Mouse (Mus musculus) liver, embryonic 11.5 days (tissue): ENCODE measurements around the gene P2rx2. TPM values are rescaled to one million over a fixed set of nuclear protein-coding genes. Genes with fewer than 3 reads are reported as not detected.

Source experiments
- ATAC-seq: fragments of 200-750 bp; cut with Nextera tagmentation; replicated peaks from 2 replicates; pipeline ENCODE4 v1.8.0; 2017; ENCODE audit warnings: moderate number of reproducible peaks, mild to moderate bottlenecking, moderate TSS enrichment, moderate library complexity; ENCODE audit not compliant: low FRiP score
- DNase-seq: peaks from one replicate; pipeline ENCODE4 v3.0.0-alpha.2; 2017; ENCODE audit warnings: low spot score
- H3K27ac ChIP-seq: fragments of 300-500 bp; sonication (generic); 2 replicates; pipeline ENCODE4 v1.5.1; 2014; ENCODE audit warnings: mild to moderate bottlenecking, low read depth, low read length, control low read depth
- H3K27me3 ChIP-seq: fragments of 300-500 bp; sonication (generic); replicated peaks from 2 replicates; pipeline ENCODE4 v1.6.1; 2014; ENCODE audit warnings: low read length, mixed read lengths; ENCODE audit not compliant: control insufficient read depth, insufficient read depth
- H3K36me3 ChIP-seq: fragments of 300-500 bp; sonication (generic); 2 replicates; pipeline ENCODE4 v1.6.1; 2014; ENCODE audit warnings: mild to moderate bottlenecking, low read length, moderate library complexity, mixed read lengths; ENCODE audit not compliant: control insufficient read depth, insufficient read depth
- H3K4me1 ChIP-seq: fragments of 300-500 bp; sonication (generic); replicated peaks from 2 replicates; pipeline ENCODE4 v1.6.1; 2014; ENCODE audit warnings: low read length, mixed read lengths; ENCODE audit not compliant: control insufficient read depth, insufficient read depth
- H3K4me2 ChIP-seq: fragments of 300-500 bp; sonication (generic); 2 replicates; pipeline ENCODE4 v1.6.1; 2014; ENCODE audit warnings: mild to moderate bottlenecking, control low read depth, moderate library complexity
- H3K4me3 ChIP-seq: fragments of 300-500 bp; sonication (generic); 2 replicates; pipeline ENCODE4 v1.5.1; 2014; ENCODE audit warnings: low read depth, low read length, control low read depth
- H3K9ac ChIP-seq: fragments of 300-500 bp; sonication (generic); 2 replicates; pipeline ENCODE4 v1.6.1; 2014; ENCODE audit warnings: low read depth, low read length, control low read depth
- H3K9me3 ChIP-seq: fragments of 300-500 bp; sonication (generic); 2 replicates; pipeline ENCODE4 v1.6.1; 2016; ENCODE audit warnings: low read length, inconsistent platforms, mixed read lengths; ENCODE audit not compliant: control insufficient read depth
- WGBS: fragments of 180-500 bp; shearing (Covaris S2); extraction: QIAGEN DNeasy Blood & Tissue Kit; methylation state at CpG from one replicate; pipeline ENCODE4 v1.1.7; 2014; 5-methylcytosine and 5-hydroxymethylcytosine counted together
- polyA plus RNA-seq: library from polyadenylated mRNA; unstranded; fragments of >200 nt; fragmentation: Nextera tagmentation; extraction: Ambion mirVana; gene quantifications from 2 replicates; pipeline ENCODE4 v1.2.1, GENCODE M21; 2014

Gene P2rx2
- polyA plus RNA-seq: 0.14 and 0.29 TPM in 2 replicates

GRCm38 (mm10) chr5:110342648-110343284 lies at the start of gene P2rx2:
TSS of gene P2rx2 (minus strand) at chr5:110343212.
- Histone ChIP-seq H3K9me3 (no peaks in the 10 kb centered on the region), H3K9ac (no peak within 1 kb of the TSS), H3K27ac (no peak within 1 kb of the TSS), H3K4me3 (peak within 1 kb of the TSS; percentile 45), H3K36me3 (no peaks in the 10 kb centered on the region), H3K4me2 (peak within 1 kb of the TSS; percentile 69), H3K27me3 (peaks cover 35% of the 10 kb centered on the region), H3K4me1 (peaks cover 4% of the 10 kb centered on the region; the same call in 1 of the 2 replicates)
- ATAC-seq (peak; percentile 38; the same call in 1 of the 2 replicates), DNase-seq (peak; percentile 54)
- 2% methylated on average over 43 of the region's 43 CpGs for WGBS

- Histone ChIP-seq H3K27me3 (peaks cover 2% of the 10 kb centered on the region; the same call in 1 of the 2 replicates), H3K4me2 (no peak overlapping the region), H3K4me3 (no peak overlapping the region), H3K9ac (no peak overlapping the region), H3K27ac (no peak overlapping the region), H3K36me3 (no peaks in the 10 kb centered on the region), H3K9me3 (no peaks in the 10 kb centered on the region), H3K4me1 (no peaks in the 10 kb centered on the region; the same call in 1 of the 2 replicates)
- no peak for DNase-seq
- no peak for ATAC-seq
- WGBS: 84% methylated on average over 5 of the region's 5 CpGs
Observed at GRCm38 (mm10) chr5:110392727-110393126, 49.7 kb upstream of the P2rx2 start.

GRCm38 (mm10) chr5:110390631-110391030 lies 47.6 kb upstream of the P2rx2 start:
- no peaks in the 10 kb centered on the region; the same call in 1 of the 2 replicates for H3K4me1 ChIP-seq
- 78% methylated on average over 4 of the region's 4 CpGs for WGBS
- no peaks in the 10 kb centered on the region for H3K36me3 ChIP-seq
- no peaks in the 10 kb centered on the region for H3K9me3 ChIP-seq
- no peak for DNase-seq
- H3K4me3 ChIP-seq: no peak overlapping the region
- peaks cover 17% of the 10 kb centered on the region for H3K27me3 ChIP-seq
- H3K9ac ChIP-seq: no peak overlapping the region
- no peak overlapping the region for H3K4me2 ChIP-seq
- H3K27ac ChIP-seq: no peak overlapping the region
- no peak for ATAC-seq

GRCm38 (mm10) chr5:110387332-110387731 lies 44.3 kb upstream of the P2rx2 start:
- H3K36me3 ChIP-seq: no peaks in the 10 kb centered on the region
- H3K9ac ChIP-seq: 0 out of 2 replicates have a peak overlapping the region, but pooled peaks have one; percentile 17
- H3K27ac ChIP-seq: no peak overlapping the region
- ATAC-seq (no peak), DNase-seq (no peak)
- peaks cover 22% of the 10 kb centered on the region for H3K27me3 ChIP-seq
- peak overlapping the region; percentile 82 for H3K4me2 ChIP-seq
- H3K9me3 ChIP-seq: no peaks in the 10 kb centered on the region
- H3K4me1 ChIP-seq: no peaks in the 10 kb centered on the region
- peak overlapping the region; percentile 60 for H3K4me3 ChIP-seq
- WGBS: 28% methylated on average over 8 of the region's 8 CpGs

GRCm38 (mm10) chr5:110386371-110387330 lies 43.6 kb upstream of the P2rx2 start:
- Histone ChIP-seq H3K36me3 (no peaks in the 10 kb centered on the region), H3K9ac (peak overlapping the region; percentile 46; the same call in 1 of the 2 replicates), H3K27ac (no peak overlapping the region), H3K9me3 (no peaks in the 10 kb centered on the region), H3K4me1 (no peaks in the 10 kb centered on the region), H3K27me3 (peaks cover 22% of the 10 kb centered on the region), H3K4me2 (peak overlapping the region; percentile 82), H3K4me3 (peak overlapping the region; percentile 60)
- ATAC-seq (peak; percentile 80), DNase-seq (peak; percentile 75)
- 3% methylated on average over 90 of the region's 90 CpGs for WGBS

GRCm38 (mm10) chr5:110385263-110385662 lies 42.3 kb upstream of the P2rx2 start:
- H3K4me1 ChIP-seq: no peaks in the 10 kb centered on the region
- peaks cover 22% of the 10 kb centered on the region for H3K27me3 ChIP-seq
- H3K9me3 ChIP-seq: no peaks in the 10 kb centered on the region
- H3K4me2 ChIP-seq: no peak overlapping the region
- no peaks in the 10 kb centered on the region for H3K36me3 ChIP-seq
- no peak overlapping the region for H3K27ac ChIP-seq
- ATAC-seq (no peak), DNase-seq (no peak)
- WGBS: 54% methylated on average over 4 of the region's 4 CpGs
- no peak overlapping the region for H3K9ac ChIP-seq
- no peak overlapping the region for H3K4me3 ChIP-seq

GRCm38 (mm10) chr5:110384491-110384890 lies 41.5 kb upstream of the P2rx2 start:
- H3K4me3 ChIP-seq: no peak overlapping the region
- H3K27ac ChIP-seq: no peak overlapping the region
- 83% methylated on average over 6 of the region's 6 CpGs for WGBS
- no peaks in the 10 kb centered on the region for H3K4me1 ChIP-seq
- H3K9ac ChIP-seq: no peak overlapping the region
- DNase-seq (no peak), ATAC-seq (no peak)
- H3K36me3 ChIP-seq: no peaks in the 10 kb centered on the region
- no peak overlapping the region for H3K4me2 ChIP-seq
- H3K9me3 ChIP-seq: no peaks in the 10 kb centered on the region
- peaks cover 22% of the 10 kb centered on the region for H3K27me3 ChIP-seq

GRCm38 (mm10) chr5:110379823-110380222 lies 36.8 kb upstream of the P2rx2 start:
- no peaks in the 10 kb centered on the region for H3K4me1 ChIP-seq
- no peaks in the 10 kb centered on the region for H3K9me3 ChIP-seq
- H3K4me2 ChIP-seq: no peak overlapping the region
- ATAC-seq: no peak
- H3K27me3 ChIP-seq: no peaks in the 10 kb centered on the region
- no peak overlapping the region for H3K4me3 ChIP-seq
- peaks cover 2% of the 10 kb centered on the region; the same call in 1 of the 2 replicates for H3K36me3 ChIP-seq
- no peak overlapping the region for H3K27ac ChIP-seq
- DNase-seq: no peak
- no peak overlapping the region for H3K9ac ChIP-seq
- WGBS: 82% methylated on average over 4 of the region's 4 CpGs
